Mouse (Mus musculus): ENCODE results near the gene Phlda3.

- TF ChIP-seq POLR2A (IDR thresholded peaks at IDR 0.05; ENCODE audit: low read depth, low read length) (no peak), CTCF (IDR thresholded peaks at IDR 0.05; ENCODE audit: extremely low read depth, insufficient read depth, insufficient read length, insufficient replicate concordance) (no peak)
These were observed 1.5 kb downstream of the Phlda3 start for GRCm38 (mm10) chr1:135767324-135767890.
